8 mouse cellular contexts compared by ENCODE assay signal in the genomic region with DNA sequence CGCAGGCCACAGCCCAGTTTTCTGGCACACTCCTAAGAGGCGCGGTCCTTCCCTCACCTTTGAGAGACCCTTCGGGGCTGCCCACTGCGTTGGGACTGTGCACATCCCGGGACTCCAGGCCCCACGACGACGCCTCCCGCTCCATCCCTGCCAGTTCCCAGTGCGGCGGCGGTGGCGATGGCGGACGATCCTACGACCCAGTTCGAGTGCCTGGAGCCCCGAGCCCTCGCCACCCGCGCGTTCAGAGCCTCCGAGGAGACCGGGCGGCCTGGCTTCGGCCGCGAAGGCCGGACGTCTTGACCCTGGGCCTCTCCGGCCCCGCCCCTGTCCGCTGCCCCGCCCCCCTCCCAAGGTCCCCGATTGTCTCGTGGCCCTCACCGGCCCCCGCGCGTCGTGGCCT. TPM values are rescaled to one million over a fixed set of nuclear protein-coding genes. Genes with fewer than 3 reads are reported as not detected.
A peak's percentile ranks its signal among the peaks of the same experiment; 100 is the strongest.
DNase-seq lines count a peak whose midpoint lies in the region; ATAC-seq and TF ChIP-seq lines count a peak whose summit lies in the region.

No protein-coding gene starts in this region.

- peaks cover 12% of the 10 kb centered on the region for H3K27me3 ChIP-seq in erythroblast, embryonic 14.5 days (ENCODE audit: control insufficient read depth)
- no peaks in the 10 kb centered on the region for H3K27me3 ChIP-seq in limb, embryonic 13.5 days
- no peaks in the 10 kb centered on the region for H3K27me3 ChIP-seq in midbrain, postnatal 0 days (ENCODE audit: insufficient read depth, low read length)

- H3K4me1 ChIP-seq in erythroblast, embryonic 14.5 days (ENCODE audit: control insufficient read depth) = peaks cover 27% of the 10 kb centered on the region
- H3K4me1 ChIP-seq in limb, embryonic 13.5 days = peaks cover 22% of the 10 kb centered on the region
- H3K4me1 ChIP-seq in midbrain, postnatal 0 days (ENCODE audit: insufficient read depth, low read length) = peaks cover 3% of the 10 kb centered on the region

- peak overlapping the region; percentile 85 for H3K4me2 ChIP-seq in limb, embryonic 13.5 days (replicated peaks)
- H3K4me2 ChIP-seq in midbrain, postnatal 0 days (ENCODE audit: low read depth, low read length, poor library complexity, severe bottlenecking) = peak overlapping the region; percentile 89

- peaks cover 8% of the 10 kb centered on the region for H3K36me3 ChIP-seq in erythroblast, embryonic 14.5 days (ENCODE audit: control insufficient read depth)
- peaks cover 39% of the 10 kb centered on the region for H3K36me3 ChIP-seq in limb, embryonic 13.5 days
- peaks cover 7% of the 10 kb centered on the region; the same call in 1 of the 2 replicates for H3K36me3 ChIP-seq in midbrain, postnatal 0 days (ENCODE audit: insufficient read depth, low read length)

- no peak for TF ChIP-seq CTCF in midbrain, postnatal 0 days (IDR thresholded peaks at IDR 0.05)

- H3K27ac ChIP-seq in limb, embryonic 13.5 days = peak overlapping the region; percentile 91
- peak overlapping the region; percentile 97 for H3K27ac ChIP-seq in midbrain, postnatal 0 days (ENCODE audit: low read depth, low read length)

- peak overlapping the region; percentile 98 for H3K9ac ChIP-seq in limb, embryonic 13.5 days
- H3K9ac ChIP-seq in midbrain, postnatal 0 days (replicated peaks; ENCODE audit: low read length, poor library complexity, severe bottlenecking) = peak overlapping the region; percentile 98

- no peak for ATAC-seq in erythroblast, adult 5-6 weeks (replicated peaks; ENCODE audit: low FRiP score, poor library complexity, severe bottlenecking)
- ATAC-seq in limb, embryonic 13.5 days (ENCODE audit: low FRiP score, low read depth) = peak; percentile 49
- peak; percentile 20; the same call in 1 of the 2 replicates for ATAC-seq in midbrain, postnatal 0 days (ENCODE audit: low FRiP score)

- H3K4me3 ChIP-seq in erythroblast, embryonic 14.5 days (replicated peaks) = peak overlapping the region; percentile 89
- peak overlapping the region; percentile 89 for H3K4me3 ChIP-seq in limb, embryonic 13.5 days
- peak overlapping the region; percentile 88 for H3K4me3 ChIP-seq in midbrain, postnatal 0 days (ENCODE audit: low read depth, low read length)

- DNase-seq in thymus, postnatal 36 days = peak; percentile 8 to 38
- no peak for DNase-seq in thymus, postnatal 0 days (ENCODE audit: low spot score)
- DNase-seq in heart, postnatal 4 days = peak; percentile 67
- DNase-seq in midbrain, postnatal 0 days (ENCODE audit: low spot score) = no peak
- DNase-seq in retina, postnatal 1 day = no peak

- H3K9me3 ChIP-seq in erythroblast, embryonic 14.5 days (ENCODE audit: control insufficient read depth, low read length) = peaks cover 3% of the 10 kb centered on the region; the same call in 1 of the 2 replicates
- H3K9me3 ChIP-seq in limb, embryonic 13.5 days = no peaks in the 10 kb centered on the region
- no peaks in the 10 kb centered on the region for H3K9me3 ChIP-seq in midbrain, postnatal 0 days (ENCODE audit: low read length)

- under 1% methylated on average over 41 of the region's 42 CpGs for WGBS in limb, embryonic 13.5 days
- under 1% methylated on average over 39 of the region's 42 CpGs for whole genome bisulfite sequencing in midbrain, postnatal 0 days

RNA-seq across cellular contexts. Expression of a gene that starts 0.3 kb away (rescaled TPM):
- polyA plus RNA-seq in erythroblast, embryonic 14.5 days (2012) = 0.17 and 0.26 TPM in 2 replicates
- total RNA-seq in erythroblast, adult 5-6 weeks (2015; ENCODE audit: low replicate concordance) = 1.2 TPM in 1 of 2 replicates, not detected in the other
- 0.94 and 1.5 TPM in 2 replicates for total RNA-seq in erythroblast, adult 5-6 weeks (2017; ENCODE audit: low replicate concordance)
- polyA plus RNA-seq in thymus, postnatal 0 days (2015; fragmentation: Nextera tagmentation; extraction: Ambion mirVana) = 2.5 TPM in 2 replicates
- 10 to 100 TPM; 36.1 to 41.4 TPM for total RNA-seq in heart, postnatal 4 days (2021)
- polyA plus RNA-seq in limb, embryonic 13.5 days (2015; fragmentation: Nextera tagmentation; extraction: Ambion mirVana) = 19.8 and 20.6 TPM in 2 replicates
- total RNA-seq in midbrain, postnatal 0 days (2014; rRNA removed) = 47.2 and 56.3 TPM in 2 replicates
- 12.7 and 14.9 TPM in 2 replicates for polyA plus RNA-seq in midbrain, postnatal 0 days (2015; fragmentation: Nextera tagmentation; extraction: Ambion mirVana)

RNA-seq across cellular contexts. Expression of a gene that starts 30.8 kb away (rescaled TPM):
- polyA plus RNA-seq in erythroblast, embryonic 14.5 days (2012) = 0.08 TPM in 1 of 2 replicates, not detected in the other
- 0.42 and 1.2 TPM in 2 replicates for total RNA-seq in erythroblast, adult 5-6 weeks (2015; ENCODE audit: low replicate concordance)
- total RNA-seq in erythroblast, adult 5-6 weeks (2017; ENCODE audit: low replicate concordance) = 1.0 and 1.3 TPM in 2 replicates
- 7.3 and 8.0 TPM in 2 replicates for polyA plus RNA-seq in thymus, postnatal 0 days (2015; fragmentation: Nextera tagmentation; extraction: Ambion mirVana)
- total RNA-seq in heart, postnatal 4 days (2021) = 1 to 10 TPM; 5.8 to 5.9 TPM
- 8.7 and 9.2 TPM in 2 replicates for polyA plus RNA-seq in limb, embryonic 13.5 days (2015; fragmentation: Nextera tagmentation; extraction: Ambion mirVana)
- 8.3 and 8.6 TPM in 2 replicates for total RNA-seq in midbrain, postnatal 0 days (2014; rRNA removed)
- polyA plus RNA-seq in midbrain, postnatal 0 days (2015; fragmentation: Nextera tagmentation; extraction: Ambion mirVana) = 4.0 and 5.8 TPM in 2 replicates

RNA-seq across cellular contexts. Expression of a gene that starts 41.9 kb away (rescaled TPM):
- polyA plus RNA-seq in erythroblast, embryonic 14.5 days (2012) = 0.02 TPM in 2 replicates
- total RNA-seq in erythroblast, adult 5-6 weeks (2015; ENCODE audit: low replicate concordance) = 0.38 TPM in 1 of 2 replicates, not detected in the other
- total RNA-seq in erythroblast, adult 5-6 weeks (2017; ENCODE audit: low replicate concordance) = 1.4 and 1.8 TPM in 2 replicates
- 4.8 and 6.0 TPM in 2 replicates for polyA plus RNA-seq in thymus, postnatal 0 days (2015; fragmentation: Nextera tagmentation; extraction: Ambion mirVana)
- total RNA-seq in heart, postnatal 4 days (2021) = 1 to 10 TPM; 2.6 to 3.2 TPM
- polyA plus RNA-seq in limb, embryonic 13.5 days (2015; fragmentation: Nextera tagmentation; extraction: Ambion mirVana) = 5.9 and 6.8 TPM in 2 replicates
- total RNA-seq in midbrain, postnatal 0 days (2014; rRNA removed) = 4.0 and 4.1 TPM in 2 replicates
- polyA plus RNA-seq in midbrain, postnatal 0 days (2015; fragmentation: Nextera tagmentation; extraction: Ambion mirVana) = 1.4 and 2.0 TPM in 2 replicates

RNA-seq across cellular contexts. Expression of a gene that starts 48.3 kb away (rescaled TPM):
- polyA plus RNA-seq in erythroblast, embryonic 14.5 days (2012) = 0.06 TPM in 1 of 2 replicates, not detected in the other
- total RNA-seq in erythroblast, adult 5-6 weeks (2015; ENCODE audit: low replicate concordance) = not detected in 2 replicates
- 0.28 and 3.4 TPM in 2 replicates for total RNA-seq in erythroblast, adult 5-6 weeks (2017; ENCODE audit: low replicate concordance)
- polyA plus RNA-seq in thymus, postnatal 0 days (2015; fragmentation: Nextera tagmentation; extraction: Ambion mirVana) = 4.4 and 4.9 TPM in 2 replicates
- total RNA-seq in heart, postnatal 4 days (2021) = 1 to 10 TPM; 4.0 to 4.8 TPM
- 7.6 and 7.9 TPM in 2 replicates for polyA plus RNA-seq in limb, embryonic 13.5 days (2015; fragmentation: Nextera tagmentation; extraction: Ambion mirVana)
- 8.5 and 9.1 TPM in 2 replicates for total RNA-seq in midbrain, postnatal 0 days (2014; rRNA removed)
- polyA plus RNA-seq in midbrain, postnatal 0 days (2015; fragmentation: Nextera tagmentation; extraction: Ambion mirVana) = 1.4 and 1.9 TPM in 2 replicates

RNA-seq across cellular contexts. Expression of a gene that starts 49.0 kb away (rescaled TPM):
- 0.06 TPM in 2 replicates for polyA plus RNA-seq in erythroblast, embryonic 14.5 days (2012)
- total RNA-seq in erythroblast, adult 5-6 weeks (2015; ENCODE audit: low replicate concordance) = 29.0 and 34.4 TPM in 2 replicates
- 4.0 and 10.4 TPM in 2 replicates for total RNA-seq in erythroblast, adult 5-6 weeks (2017; ENCODE audit: low replicate concordance)
- 81.6 and 96.5 TPM in 2 replicates for polyA plus RNA-seq in thymus, postnatal 0 days (2015; fragmentation: Nextera tagmentation; extraction: Ambion mirVana)
- total RNA-seq in heart, postnatal 4 days (2021) = 1 to 10 TPM; 2.3 TPM
- 0.69 TPM in 2 replicates for polyA plus RNA-seq in limb, embryonic 13.5 days (2015; fragmentation: Nextera tagmentation; extraction: Ambion mirVana)
- total RNA-seq in midbrain, postnatal 0 days (2014; rRNA removed) = 0.49 and 0.61 TPM in 2 replicates
- polyA plus RNA-seq in midbrain, postnatal 0 days (2015; fragmentation: Nextera tagmentation; extraction: Ambion mirVana) = 0.22 TPM in 2 replicates

Comparison
In these comparisons a context has a peak if more than half of its experiments do, and no peak if none do; other contexts are left out.
1. DNase-seq: peak in thymus, postnatal 36 days (2 of 2) and heart, postnatal 4 days (single experiment); none in thymus, postnatal 0 days (single experiment), midbrain, postnatal 0 days (single experiment) and retina, postnatal 1 day (single experiment).
2. Peak in every context shown above with its lines, with median percentiles within 50 percentile points of each other: H3K4me3 ChIP-seq.